Mouse (Mus musculus) frontal cortex, postnatal 14 days (tissue): ENCODE data around the gene Iqgap1.

Source experiments
- DNase-seq, 2 experiments: peaks; one replicate each; pipeline ENCODE4 v3.0.0; 2022; ENCODE audit warnings: low spot score in 2 of 2

Gene Iqgap1

GRCm38 (mm10) chr7:80716758-80717157 is 109.0 kb downstream of the Iqgap1 start:
- no peak for DNase-seq

- no peak for DNase-seq
These were observed 110.5 kb downstream of the Iqgap1 start for GRCm38 (mm10) chr7:80715306-80715705.

GRCm38 (mm10) chr7:80711496-80711895 is 114.3 kb downstream of the Iqgap1 start:
- no peak for DNase-seq

DNA sequence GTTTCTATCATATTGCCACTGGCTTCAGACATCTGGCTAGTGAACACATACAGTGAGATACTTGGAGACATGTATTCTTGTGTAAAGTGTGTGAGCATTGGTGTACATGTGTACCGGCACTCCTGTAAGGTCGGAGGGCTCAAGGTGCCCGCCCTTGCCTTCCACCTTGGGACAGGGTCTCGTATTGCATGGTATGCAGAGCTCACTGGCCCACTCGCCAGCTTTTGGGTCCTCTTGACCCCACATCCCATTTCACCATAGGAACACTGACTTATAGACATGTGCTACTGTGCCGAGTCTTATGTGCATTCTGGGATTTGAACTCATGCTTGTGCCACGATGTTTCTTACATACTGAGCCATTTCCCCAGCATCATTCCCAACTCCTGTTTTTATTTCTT is 115.4 kb downstream of the Iqgap1 start:
- DNase-seq: no peak

DNA sequence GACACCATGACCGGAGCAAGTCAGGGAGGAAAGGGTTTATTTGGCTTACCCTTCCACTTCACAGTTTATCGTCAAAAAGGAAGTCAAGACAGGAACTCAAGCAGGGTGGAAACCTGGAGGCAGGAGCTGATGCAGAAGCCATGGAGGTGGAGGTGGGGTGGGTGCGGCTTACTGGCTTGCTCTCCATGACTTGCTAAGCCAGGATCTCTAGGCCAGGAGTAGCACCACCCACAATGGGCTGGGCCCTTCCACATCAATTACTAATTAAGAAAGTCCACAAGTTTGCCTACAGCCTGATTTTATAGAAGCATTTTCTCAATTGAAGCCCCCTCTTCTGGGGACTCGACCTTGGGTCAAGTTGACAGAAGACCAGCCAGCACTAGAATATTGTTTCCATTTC is 121.7 kb downstream of the Iqgap1 start:
- DNase-seq: no peak

DNA sequence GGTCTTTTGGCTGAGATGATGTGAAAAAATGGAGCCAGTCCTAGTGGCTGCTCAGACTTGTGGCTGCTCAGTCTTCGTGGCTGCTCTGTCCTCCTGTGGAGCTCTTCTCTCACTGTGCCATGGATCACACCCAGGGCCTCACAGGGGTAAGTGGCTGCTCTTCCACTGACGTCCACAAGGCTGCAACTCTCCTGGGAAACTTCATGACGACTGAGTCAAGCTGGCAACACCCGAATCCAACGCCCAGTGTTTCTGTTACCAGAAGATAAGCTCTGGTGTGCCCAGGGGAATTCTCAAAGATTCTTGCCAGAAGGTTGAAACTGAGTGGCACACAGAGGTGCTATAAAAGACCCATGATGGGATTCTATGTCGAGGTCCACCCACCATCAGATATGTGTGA is 123.3 kb downstream of the Iqgap1 start:
- no peak for DNase-seq

- no peak for DNase-seq
These were observed 126.1 kb downstream of the Iqgap1 start for GRCm38 (mm10) chr7:80699709-80700108.

DNA sequence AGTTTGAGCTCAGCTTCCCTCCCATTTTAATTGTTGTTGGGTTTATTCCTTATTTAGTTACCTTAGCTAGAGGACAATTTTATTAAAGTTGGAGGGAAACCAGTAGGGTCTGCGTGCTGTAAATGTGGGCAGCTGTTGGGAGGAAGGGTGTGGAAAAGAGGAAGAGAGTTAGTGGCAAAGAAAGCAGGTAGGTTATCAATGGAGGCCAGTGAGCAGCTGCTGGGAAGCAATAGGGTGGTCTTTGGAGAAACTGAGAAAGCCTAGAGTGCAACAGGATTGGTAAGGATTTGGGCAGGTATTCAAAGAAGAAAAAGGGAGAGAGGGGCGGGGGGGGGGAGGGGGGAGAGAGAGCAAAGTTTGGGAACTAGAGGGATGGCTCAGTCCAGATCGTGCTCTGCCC is 126.8 kb downstream of the Iqgap1 start:
- DNase-seq: no peak

- DNase-seq: no peak
These were observed 127.9 kb downstream of the Iqgap1 start for GRCm38 (mm10) chr7:80697859-80698258.

DNA sequence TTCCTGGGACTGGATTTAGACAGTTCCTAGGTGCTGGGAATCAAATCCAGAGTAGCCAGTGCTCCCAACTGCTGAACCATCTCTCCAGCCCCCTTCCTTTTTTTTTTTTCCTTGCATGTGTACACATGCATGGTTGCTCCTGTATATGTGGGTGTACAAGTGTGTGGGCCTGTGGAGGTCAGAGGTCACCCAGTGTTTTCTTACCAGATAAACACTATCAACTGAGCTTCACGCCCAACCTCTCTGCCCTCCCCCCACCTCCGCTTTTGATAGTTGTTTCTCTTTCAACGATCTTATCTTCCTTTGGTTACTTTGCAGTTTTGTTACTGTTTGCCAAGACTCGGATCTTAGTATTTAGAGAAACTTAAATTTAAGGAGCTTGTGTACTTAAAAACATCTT is 128.9 kb downstream of the Iqgap1 start:
- no peak for DNase-seq

DNA sequence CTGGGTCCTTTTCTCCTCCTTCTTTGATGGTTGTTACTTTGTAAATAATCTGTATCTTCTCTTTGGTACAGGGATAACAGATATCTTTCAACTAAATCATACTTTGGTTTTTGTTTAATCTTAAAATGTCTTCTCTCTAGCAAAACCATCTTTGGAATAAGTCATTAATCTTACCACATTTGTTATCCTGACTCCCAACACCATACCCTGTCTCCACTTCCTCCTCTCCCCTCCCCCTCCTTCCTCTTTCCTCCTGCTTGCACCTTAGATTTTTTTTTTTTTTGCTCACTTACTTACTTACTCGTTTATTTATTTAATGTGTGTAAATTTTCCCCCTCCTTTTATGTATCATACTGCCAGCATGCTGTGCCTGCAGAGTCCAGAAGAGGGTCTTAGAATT is 129.4 kb downstream of the Iqgap1 start:
- DNase-seq: no peak

DNA sequence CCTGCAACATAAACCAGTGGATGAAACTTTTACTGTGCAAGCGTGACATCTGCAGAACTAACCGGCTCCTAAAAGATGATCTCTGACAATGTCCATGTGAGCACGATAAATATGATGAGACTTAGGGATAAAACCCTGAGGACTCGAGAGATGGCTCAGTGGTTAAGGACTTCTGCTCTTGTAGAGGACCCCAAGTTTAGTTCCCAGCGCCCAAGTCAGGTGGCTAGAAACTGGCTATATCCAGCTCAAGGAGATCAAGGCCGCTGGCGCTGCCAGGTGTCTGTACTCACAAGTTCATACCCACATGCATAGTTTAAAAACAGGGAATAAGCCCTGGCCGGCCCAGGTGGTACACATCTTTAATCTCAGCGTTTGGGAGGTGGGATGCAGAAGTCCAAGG is 133.3 kb downstream of the Iqgap1 start:
- no peak for DNase-seq

DNA sequence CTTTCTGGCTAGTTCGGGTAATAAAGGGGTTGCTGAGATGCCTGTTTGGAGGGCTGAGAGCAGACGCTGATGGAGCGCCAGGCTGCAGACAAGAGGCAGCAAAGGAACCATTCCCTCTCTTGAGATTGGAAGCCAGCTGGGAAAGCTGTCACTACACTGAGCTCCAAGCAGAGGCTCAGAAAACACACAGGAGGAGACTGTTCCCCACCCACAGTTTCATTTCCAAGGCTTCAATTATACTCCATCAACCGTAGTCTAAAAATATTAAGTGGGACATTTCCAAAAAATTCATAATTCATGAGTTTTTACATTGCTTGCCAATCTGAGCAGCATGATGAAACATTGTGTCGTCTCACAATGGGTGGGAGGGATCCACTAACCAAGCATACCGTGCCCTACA is 134.6 kb downstream of the Iqgap1 start:
- DNase-seq: peak; percentile 16 to 22

DNA sequence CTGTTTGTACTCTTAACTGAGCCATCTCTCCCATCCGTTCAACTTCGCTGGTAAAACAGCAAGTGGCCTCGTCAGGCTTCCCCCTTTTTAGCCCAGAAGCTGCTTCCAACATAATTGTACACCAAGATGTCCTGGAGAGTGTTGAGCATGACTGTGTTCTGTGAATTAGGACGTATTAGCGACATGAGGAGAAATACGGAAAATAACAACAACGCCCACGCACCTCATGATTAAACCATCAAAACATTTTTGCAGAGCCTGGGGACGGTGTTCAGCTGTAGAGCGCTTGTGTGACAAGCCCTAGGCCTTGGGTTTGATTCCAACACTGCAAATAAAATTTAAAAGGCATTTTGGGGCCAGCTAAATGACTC is 136.6 kb downstream of the Iqgap1 start:
- DNase-seq: peak in 1 of 2 experiments; percentile 25

DNA sequence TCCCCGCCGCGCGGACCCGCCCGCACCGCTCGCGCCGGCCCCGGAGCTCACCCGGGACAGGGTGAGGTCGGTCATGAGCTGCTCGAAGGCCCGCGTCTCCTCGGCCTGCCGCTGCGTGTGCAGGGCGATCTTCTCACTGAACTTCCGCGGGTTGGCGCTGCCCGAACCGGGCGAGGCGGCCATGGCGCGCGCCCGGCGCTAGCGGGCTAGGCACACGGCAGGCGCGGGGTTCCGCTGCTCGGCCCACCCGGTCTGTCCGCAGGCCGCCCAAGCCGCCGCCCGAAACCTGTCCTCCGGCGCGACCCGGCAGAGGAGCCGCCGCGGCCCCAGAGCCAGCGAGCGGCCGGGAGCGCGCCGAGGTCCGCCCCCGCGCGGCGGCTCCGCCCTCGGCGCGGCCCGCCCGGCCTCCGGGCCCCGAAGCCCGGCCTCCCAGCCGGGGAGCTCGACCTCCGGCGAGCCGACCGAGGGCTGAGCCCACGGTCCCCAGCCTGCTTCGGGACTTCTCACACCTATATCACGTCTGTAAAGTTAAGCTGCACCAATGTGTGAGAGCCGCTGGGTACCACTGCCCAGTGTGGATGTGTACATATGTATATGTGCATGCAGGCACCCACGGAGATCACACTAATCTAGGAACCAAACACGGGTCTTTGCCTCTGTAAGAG is 137.1 kb downstream of the Iqgap1 start, which contains the start of gene Crtc3:
TSS of gene Crtc3 (minus strand) at position 322 of the 665 bp plus-strand sequence.
- peak; percentile 20 to 40 for DNase-seq

DNA sequence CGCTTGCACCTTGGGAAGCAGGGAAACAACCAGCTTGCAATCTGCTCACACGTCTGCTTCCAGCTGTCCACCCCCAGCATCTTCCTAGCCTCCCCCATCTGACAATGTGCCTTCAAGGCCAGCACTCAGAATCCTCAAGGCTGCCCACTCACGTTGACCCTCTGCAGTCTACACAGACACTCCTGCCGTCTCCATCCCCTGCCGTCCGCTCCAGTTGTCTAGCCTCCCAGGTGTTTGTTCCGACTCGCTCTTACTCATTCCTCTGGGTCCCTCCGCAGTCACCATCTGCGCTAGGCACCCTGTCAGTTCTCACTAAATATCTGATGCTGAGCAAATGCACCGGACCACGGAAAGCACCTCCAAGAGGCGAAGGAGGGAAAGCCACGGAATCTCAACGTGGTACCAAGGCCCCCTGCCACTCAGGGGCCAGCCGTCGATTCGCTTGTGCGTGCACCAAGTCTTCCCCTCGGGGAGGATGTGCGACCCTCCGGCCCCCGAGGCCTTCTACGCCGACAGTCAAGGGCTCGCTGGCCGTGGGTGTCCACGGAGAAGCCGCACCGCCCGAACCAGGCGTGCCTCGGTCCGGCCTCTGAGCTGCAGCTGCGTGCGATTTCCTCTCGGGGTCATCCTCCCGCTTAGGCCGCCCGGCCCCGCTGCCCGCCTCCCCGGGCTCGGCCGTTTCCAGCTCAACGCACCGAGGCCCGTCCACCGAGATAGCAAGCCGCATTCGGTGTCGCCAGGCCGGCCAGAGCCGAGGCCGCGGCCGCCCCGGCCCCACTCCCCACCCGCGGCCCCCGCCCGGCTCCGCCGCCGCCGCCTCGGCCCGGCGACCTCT is 137.8 kb downstream of the Iqgap1 start:
- DNase-seq: peak; percentile 38 to 58

DNA sequence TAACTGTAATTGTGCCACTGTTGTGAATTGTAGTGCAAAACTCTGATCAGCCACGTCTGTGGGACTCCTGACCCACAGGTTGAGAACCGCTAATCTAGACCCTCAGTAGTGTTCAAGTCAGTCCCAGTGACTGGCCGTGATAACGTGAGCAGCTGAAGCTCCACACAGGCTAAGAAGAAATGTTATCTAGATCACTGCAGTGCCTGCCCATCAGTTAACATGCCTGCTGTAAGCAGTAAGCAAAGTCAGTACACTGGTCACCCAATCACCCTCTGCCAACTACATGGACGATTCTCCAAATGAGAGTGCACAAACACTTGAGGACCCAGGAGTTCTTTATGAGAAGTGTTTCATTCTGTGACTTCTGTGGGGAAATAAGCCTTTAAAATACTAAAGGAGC is 140.1 kb downstream of the Iqgap1 start:
- DNase-seq: no peak

DNA sequence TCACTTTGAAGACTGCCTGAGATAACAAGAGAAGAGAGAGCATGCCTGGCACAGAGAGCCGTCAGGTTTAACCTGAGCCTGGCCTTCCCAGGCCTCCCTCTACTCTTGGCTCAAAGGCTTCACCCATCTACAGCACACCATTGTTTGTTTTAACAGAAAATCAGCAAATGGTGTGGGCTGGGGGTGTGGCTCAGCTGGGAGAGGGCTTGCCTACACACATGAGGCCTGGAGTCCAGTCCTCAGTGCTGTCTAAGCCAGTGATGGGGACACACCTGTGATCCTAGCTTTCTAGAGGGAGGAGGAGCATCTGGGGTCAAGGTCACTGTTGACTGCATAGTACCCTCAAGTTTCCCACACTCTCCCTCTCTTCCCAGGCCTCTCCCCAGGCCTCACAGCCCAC is 143.1 kb downstream of the Iqgap1 start:
- no peak for DNase-seq

DNA sequence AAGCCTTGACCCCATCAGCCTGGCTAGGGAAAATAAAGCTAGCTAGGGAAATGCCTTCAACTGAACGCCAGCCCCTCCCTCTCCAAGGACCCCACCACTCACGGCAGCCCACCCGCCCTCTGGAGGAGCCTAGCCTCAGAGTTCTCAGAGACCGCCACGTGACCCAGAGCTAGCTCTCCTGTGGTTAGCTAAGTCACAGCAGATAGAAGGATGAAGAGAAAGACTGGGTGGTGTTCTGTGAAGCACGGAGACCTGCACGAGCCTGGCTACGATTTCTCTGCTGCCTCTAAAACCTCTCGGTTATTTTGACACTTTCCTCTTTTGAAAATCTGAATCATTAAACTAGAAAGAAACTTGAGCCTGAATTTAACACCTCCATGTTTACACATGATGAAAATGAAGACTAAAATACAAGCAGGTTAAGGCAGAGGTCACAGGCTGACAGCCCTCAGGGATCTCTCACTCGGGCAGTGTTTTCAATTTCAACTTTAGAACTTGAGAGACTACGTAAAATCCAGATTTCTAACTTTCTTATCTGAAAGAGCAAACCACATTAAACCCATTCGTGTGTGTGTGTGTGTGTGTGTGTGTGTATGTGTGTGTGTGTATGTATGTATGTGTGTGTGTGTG is 145.4 kb downstream of the Iqgap1 start:
- no peak for DNase-seq

DNA sequence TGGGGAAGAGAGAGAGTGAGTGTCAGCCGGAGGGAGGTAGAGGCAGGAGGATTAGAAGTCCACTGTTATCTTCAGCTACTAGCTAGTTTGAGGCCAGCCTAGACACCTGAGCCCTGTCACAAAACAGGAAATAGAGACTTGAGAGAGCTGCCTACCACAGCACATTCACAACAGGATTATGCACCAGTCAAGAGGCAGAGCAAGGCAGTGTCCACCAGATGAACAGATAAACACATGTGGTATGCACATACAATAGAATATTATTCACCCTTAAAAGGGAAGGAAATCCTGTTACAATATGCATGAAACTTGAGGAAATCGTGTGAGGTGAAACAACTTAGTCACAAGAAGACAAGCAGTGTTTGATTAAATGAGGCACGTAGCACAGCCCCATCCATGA is 153.5 kb downstream of the Iqgap1 start:
- no peak for DNase-seq

- DNase-seq: no peak
These were observed 154.9 kb downstream of the Iqgap1 start for GRCm38 (mm10) chr7:80670889-80671288.

GRCm38 (mm10) chr7:80667190-80667589 is 158.6 kb downstream of the Iqgap1 start:
- DNase-seq: no peak
